Mouse (Mus musculus): ENCODE measurements around the gene Ctnnbip1.

DNA sequence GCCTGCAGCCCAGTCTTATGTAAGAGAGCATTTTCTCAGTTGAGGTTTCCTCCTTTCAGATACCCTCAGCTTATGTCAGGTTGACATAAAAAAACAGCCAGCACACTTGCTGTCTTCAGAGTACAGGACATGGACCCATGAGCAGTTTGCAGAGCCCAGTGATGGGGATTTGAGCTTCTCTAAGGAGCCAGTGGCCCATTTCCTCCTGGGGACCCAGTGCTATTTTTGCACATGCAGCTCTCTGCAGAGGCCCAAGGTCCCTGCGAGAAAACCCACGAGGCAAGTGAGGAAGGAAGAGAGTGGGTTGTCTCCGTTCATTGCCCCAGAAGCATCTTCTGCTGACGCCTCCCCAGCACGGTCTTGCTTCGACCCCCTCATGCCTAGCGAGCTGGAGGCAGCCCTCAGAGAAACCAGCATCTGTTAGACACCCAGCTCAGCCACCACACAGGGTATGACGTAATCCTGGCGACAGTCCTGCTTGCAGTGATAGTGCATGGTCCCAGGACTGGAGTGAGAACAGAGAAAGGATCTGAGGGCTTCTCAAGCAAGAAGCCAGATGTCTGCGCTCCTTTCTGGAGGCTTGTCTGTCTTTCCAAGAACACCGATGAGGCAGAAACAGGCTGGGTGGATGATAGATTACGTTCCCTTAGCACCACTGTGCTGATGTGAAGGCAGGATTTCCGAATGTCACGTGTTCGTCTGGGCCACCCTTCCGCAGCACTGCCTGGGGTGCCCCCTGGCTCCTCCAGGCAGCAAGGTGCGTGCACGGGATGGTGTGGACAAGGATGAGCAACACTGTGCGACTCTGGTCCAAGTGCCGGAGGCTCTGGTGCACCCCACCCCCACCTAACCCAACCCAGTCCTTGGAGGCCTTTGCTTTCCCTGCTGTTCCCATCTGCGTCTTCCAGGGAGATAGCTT lies 44.2 kb downstream of the Ctnnbip1 start:
- TF ChIP-seq ZNF384 (IDR thresholded peaks at IDR 0.05; ENCODE audit: low read depth, low read length) = no peak
- no peak for TF ChIP-seq HCFC1 (IDR thresholded peaks at IDR 0.05; ENCODE audit: borderline replicate concordance, insufficient read depth, low read length)
- no peak for TF ChIP-seq MAFK (IDR thresholded peaks at IDR 0.05; ENCODE audit: insufficient read depth, low read depth, low read length)
- no peak for TF ChIP-seq ZC3H11A (IDR thresholded peaks at IDR 0.05; ENCODE audit: borderline replicate concordance, low read depth, low read length)
- TF ChIP-seq CHD2 (IDR thresholded peaks at IDR 0.05; ENCODE audit: low read depth, low read length) = no peak
